Mouse (Mus musculus): Measurements from ENCODE around the gene A26c2. TPM values are rescaled to one million over a fixed set of nuclear protein-coding genes. Genes with fewer than 3 reads are reported as not detected.

Gene A26c2
- polyA plus RNA-seq (2016; fragmentation: Nextera tagmentation; extraction: Ambion mirVana), result not detected in 2 replicates

DNA sequence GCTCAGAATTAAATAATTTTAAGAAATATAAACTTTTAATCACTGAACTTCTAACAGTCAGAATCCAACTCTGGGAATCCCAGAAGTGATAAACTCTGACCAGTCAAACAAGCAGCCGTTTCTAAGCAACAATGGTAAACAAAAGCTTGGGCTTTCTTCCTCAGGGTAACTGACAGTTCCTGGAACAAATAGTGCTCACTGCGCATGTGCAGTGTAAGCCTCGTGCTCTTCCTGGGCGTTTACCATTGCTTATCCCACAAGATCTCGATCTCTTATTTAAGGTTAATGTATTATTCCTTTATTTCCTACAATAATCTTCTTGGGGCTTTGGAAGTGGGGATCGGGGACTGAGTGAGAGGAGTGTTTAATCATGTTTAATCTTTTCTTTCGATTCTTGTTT is at the start of gene A26c2:
TSS of gene A26c2 (minus strand) at position 101 of the 400 bp plus-strand sequence.
- no peaks in the 10 kb centered on the region for H3K4me1 ChIP-seq
- WGBS, result 81% methylated on average over 7 of the region's 7 CpGs
- no peaks in the 10 kb centered on the region for H3K36me3 ChIP-seq (replicated peaks)
- peaks cover 20% of the 10 kb centered on the region; the same call in 1 of the 2 replicates for H3K9me3 ChIP-seq
- H3K4me3 ChIP-seq, result no peak within 1 kb of the TSS
- DNase-seq (ENCODE audit: low spot score), result no peak
- H3K27me3 ChIP-seq (replicated peaks; ENCODE audit: low read depth, poor library complexity, severe bottlenecking), result no peaks in the 10 kb centered on the region
- no peak within 1 kb of the TSS for H3K27ac ChIP-seq (replicated peaks)

DNA sequence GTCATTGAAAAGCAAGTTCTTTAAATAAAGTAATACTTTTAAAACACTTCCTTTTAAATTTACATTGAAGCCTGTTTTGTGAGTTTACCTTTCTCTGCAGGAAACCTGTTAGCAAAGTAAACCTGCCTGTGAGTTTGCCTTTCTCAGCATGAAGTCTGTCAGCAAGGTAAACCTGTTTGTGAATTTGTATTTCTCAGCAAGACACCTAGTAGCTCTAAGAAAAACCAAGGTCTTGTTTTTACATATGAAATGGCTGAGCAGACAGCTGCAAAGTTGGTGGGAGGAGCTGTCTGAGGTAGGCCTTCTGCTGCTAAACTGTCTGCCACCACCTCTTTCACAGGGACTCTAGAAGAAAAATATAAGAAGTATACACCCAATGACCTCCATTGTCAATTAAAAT is 28.0 kb upstream of the A26c2 start:
- H3K9me3 ChIP-seq, result peaks cover 28% of the 10 kb centered on the region
- H3K27ac ChIP-seq (replicated peaks), result no peak overlapping the region
- no peaks in the 10 kb centered on the region for H3K27me3 ChIP-seq (replicated peaks; ENCODE audit: low read depth, poor library complexity, severe bottlenecking)
- no peak for DNase-seq (ENCODE audit: low spot score)
- H3K4me1 ChIP-seq, result no peaks in the 10 kb centered on the region
- no peak overlapping the region for H3K4me3 ChIP-seq
- no peaks in the 10 kb centered on the region for H3K36me3 ChIP-seq (replicated peaks)

Data from embryonic facial prominence, embryonic 10.5 days (tissue).